Mouse (Mus musculus) heart, postnatal 0 days (tissue): ENCODE results near the gene Qrich1. TPM values are rescaled to one million over a fixed set of nuclear protein-coding genes. Genes with fewer than 3 reads are reported as not detected.

Experiments
- ATAC-seq: fragments of 200-750 bp; cut with Nextera tagmentation; 2 replicates; pipeline ENCODE4 v1.8.0; 2017; ENCODE audit warnings: low read depth, moderate number of reproducible peaks, moderate library complexity; ENCODE audit not compliant: insufficient read depth
- DNase-seq: peaks from one replicate; pipeline ENCODE4 v3.0.0-alpha.2; 2016; ENCODE audit warnings: low spot score
- H3K27ac ChIP-seq: fragments of 300-500 bp; sonication (generic); 2 replicates; pipeline ENCODE4 v1.5.1; 2014; ENCODE audit warnings: low read depth, mild to moderate bottlenecking
- H3K27me3 ChIP-seq: fragments of 300-500 bp; sonication (generic); 2 replicates; pipeline ENCODE4 v1.6.1; 2014; ENCODE audit warnings: low read length, mixed read lengths; ENCODE audit not compliant: control insufficient read depth, insufficient read depth
- H3K36me3 ChIP-seq: fragments of 300-500 bp; sonication (generic); replicated peaks from 2 replicates; pipeline ENCODE4 v1.6.1; 2014; ENCODE audit warnings: low read length, mixed read lengths; ENCODE audit not compliant: control insufficient read depth, insufficient read depth
- H3K4me1 ChIP-seq: fragments of 300-500 bp; sonication (generic); 2 replicates; pipeline ENCODE4 v1.6.1; 2014; ENCODE audit warnings: antibody characterized with exemption; ENCODE audit not compliant: control insufficient read depth, insufficient read depth
- H3K4me2 ChIP-seq: fragments of 300-500 bp; sonication (generic); 2 replicates; pipeline ENCODE4 v1.6.1; 2014; ENCODE audit warnings: low read depth, mild to moderate bottlenecking, low read length, moderate library complexity
- H3K4me3 ChIP-seq: fragments of 300-500 bp; sonication (generic); 2 replicates; pipeline ENCODE4 v1.5.1; 2014; ENCODE audit warnings: low read depth, low read length
- H3K9ac ChIP-seq: fragments of 300-500 bp; sonication (generic); replicated peaks from 2 replicates; pipeline ENCODE4 v1.6.1; 2014; ENCODE audit warnings: low read depth, low read length, mixed read lengths
- H3K9me3 ChIP-seq: fragments of 300-500 bp; sonication (generic); replicated peaks from 2 replicates; pipeline ENCODE4 v1.6.1; 2016; ENCODE audit warnings: low read length; ENCODE audit not compliant: control insufficient read depth
- CTCF ChIP-seq: IDR thresholded peaks from 2 replicates; pipeline ENCODE4 v1.5.1; 2016; ENCODE audit warnings: antibody characterized with exemption, control low read depth, low read depth
- EP300 ChIP-seq: IDR thresholded peaks from 2 replicates; pipeline ENCODE4 v1.6.1; 2016; ENCODE audit warnings: antibody characterized with exemption, low read depth
- WGBS: fragments of 180-500 bp; shearing (Covaris S2); extraction: QIAGEN DNeasy Blood & Tissue Kit; methylation state at CpG from one replicate; pipeline ENCODE4 v1.1.7; 2014; 5-methylcytosine and 5-hydroxymethylcytosine counted together
- polyA plus RNA-seq: library from polyadenylated mRNA; unstranded; fragments of >200 nt; fragmentation: Nextera tagmentation; extraction: Ambion mirVana; gene quantifications from 2 replicates; pipeline ENCODE4 v1.2.1, GENCODE M21; 2015
- total RNA-seq: library from RNA; depleted of rRNA; stranded (reverse); fragments of >200 nt; gene quantifications from 2 replicates; pipeline ENCODE4 v1.2.3, GENCODE M21; 2014; ENCODE audit warnings: low replicate concordance

Qrich1 gene
- total and polyA plus RNA-seq, 2 experiments from 2014 or later, result 55.4 to 154 TPM

DNA sequence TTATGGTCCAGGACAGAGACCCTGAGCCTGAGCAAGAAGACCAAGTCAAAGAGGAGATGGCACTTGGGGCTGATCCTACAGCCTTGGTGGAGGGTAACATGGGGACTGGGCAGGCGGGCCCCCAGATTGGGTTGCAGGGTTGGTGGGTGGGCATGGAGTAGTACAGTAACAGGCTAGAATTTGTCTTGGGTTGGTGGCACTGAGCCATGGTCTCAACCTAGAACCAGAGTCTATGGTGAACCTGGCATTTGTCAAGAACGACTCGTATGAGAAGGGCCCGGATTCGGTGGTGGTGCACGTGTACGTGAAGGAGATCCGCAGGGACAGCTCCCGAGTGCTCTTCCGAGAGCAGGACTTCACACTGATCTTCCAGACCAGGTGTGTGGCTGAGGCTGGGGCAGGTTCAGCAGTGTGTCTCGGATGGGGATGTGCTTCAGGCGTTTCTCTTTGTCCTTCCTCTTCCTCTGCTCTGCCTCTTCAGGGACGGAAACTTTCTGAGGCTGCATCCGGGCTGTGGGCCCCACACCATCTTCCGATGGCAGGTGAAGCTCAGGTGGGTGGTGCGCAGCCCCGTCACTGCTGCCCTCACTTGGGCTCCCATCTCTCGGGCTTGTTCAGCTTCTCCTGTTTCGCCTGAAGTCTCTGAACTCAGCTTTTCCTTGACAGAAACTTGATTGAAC lies 22.3 kb upstream of the Qrich1 start:
- H3K36me3 ChIP-seq, result peaks cover 81% of the 10 kb centered on the region
- no peaks in the 10 kb centered on the region for H3K9me3 ChIP-seq
- H3K4me3 ChIP-seq, result no peak overlapping the region
- no peaks in the 10 kb centered on the region for H3K27me3 ChIP-seq
- no peak for DNase-seq
- H3K9ac ChIP-seq, result no peak overlapping the region
- 92% methylated on average over 19 of the region's 19 CpGs for WGBS
- TF ChIP-seq CTCF (no peak), EP300 (no peak)
- H3K4me2 ChIP-seq, result no peak overlapping the region
- no peak overlapping the region for H3K27ac ChIP-seq
- no peak for ATAC-seq
- H3K4me1 ChIP-seq, result peaks cover 12% of the 10 kb centered on the region

GRCm38 (mm10) chr9:108494905-108495304 lies 21.7 kb upstream of the Qrich1 start:
- Histone ChIP-seq H3K36me3 (peaks cover 81% of the 10 kb centered on the region), H3K4me3 (no peak overlapping the region), H3K27me3 (no peaks in the 10 kb centered on the region), H3K4me2 (no peak overlapping the region), H3K9ac (no peak overlapping the region), H3K9me3 (no peaks in the 10 kb centered on the region), H3K4me1 (peaks cover 12% of the 10 kb centered on the region), H3K27ac (no peak overlapping the region)
- 77% methylated on average over 10 of the region's 10 CpGs for WGBS
- DNase-seq, result no peak
- ATAC-seq, result no peak
- TF ChIP-seq CTCF (no peak), EP300 (no peak)

GRCm38 (mm10) chr9:108499231-108499630 lies 17.4 kb upstream of the Qrich1 start:
- Histone ChIP-seq H3K27me3 (no peaks in the 10 kb centered on the region), H3K9me3 (no peaks in the 10 kb centered on the region), H3K4me3 (no peak overlapping the region), H3K27ac (no peak overlapping the region), H3K36me3 (peaks cover 95% of the 10 kb centered on the region), H3K4me1 (no peaks in the 10 kb centered on the region), H3K9ac (no peak overlapping the region), H3K4me2 (no peak overlapping the region)
- WGBS, result 91% methylated on average over 7 of the region's 7 CpGs
- DNase-seq (no peak), ATAC-seq (no peak)
- TF ChIP-seq EP300 (no peak), CTCF (no peak)

DNA sequence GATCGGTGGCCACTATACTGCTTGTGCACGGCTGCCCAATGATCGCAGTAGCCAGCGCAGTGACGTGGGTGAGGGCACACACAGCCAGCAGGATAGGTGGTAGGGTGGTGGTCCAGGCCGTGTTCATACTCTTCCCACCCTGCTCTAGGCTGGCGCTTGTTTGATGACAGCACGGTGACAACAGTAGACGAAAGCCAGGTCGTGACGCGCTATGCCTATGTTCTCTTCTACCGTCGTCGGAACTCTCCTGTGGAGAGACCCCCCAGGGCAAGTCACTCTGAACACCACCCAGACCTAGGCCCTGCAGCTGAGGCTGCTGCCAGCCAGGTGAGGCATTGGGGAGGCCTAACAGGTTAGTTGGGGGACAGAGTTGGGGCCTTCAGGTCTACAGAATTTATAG lies 16.7 kb upstream of the Qrich1 start:
- H3K4me3 ChIP-seq, result no peak overlapping the region
- no peak for DNase-seq
- no peaks in the 10 kb centered on the region for H3K27me3 ChIP-seq
- no peaks in the 10 kb centered on the region for H3K4me1 ChIP-seq
- no peak overlapping the region for H3K9ac ChIP-seq
- no peak overlapping the region for H3K4me2 ChIP-seq
- H3K36me3 ChIP-seq, result peaks cover 87% of the 10 kb centered on the region
- H3K27ac ChIP-seq, result no peak overlapping the region
- H3K9me3 ChIP-seq, result no peaks in the 10 kb centered on the region
- 83% methylated on average over 15 of the region's 15 CpGs for WGBS
- no peak for ATAC-seq
- TF ChIP-seq EP300 (no peak), CTCF (no peak)

GRCm38 (mm10) chr9:108506901-108507300 lies 9.7 kb upstream of the Qrich1 start:
- Histone ChIP-seq H3K27me3 (no peaks in the 10 kb centered on the region), H3K9ac (no peak overlapping the region), H3K4me2 (peak overlapping the region; percentile 94; the same call in 1 of the 2 replicates), H3K9me3 (no peaks in the 10 kb centered on the region), H3K4me3 (no peak overlapping the region; the same call in 1 of the 2 replicates), H3K36me3 (peaks cover 35% of the 10 kb centered on the region), H3K27ac (no peak overlapping the region), H3K4me1 (peaks cover 8% of the 10 kb centered on the region)
- ATAC-seq (no peak), DNase-seq (no peak)
- 85% methylated on average over 7 of the region's 7 CpGs for WGBS
- TF ChIP-seq EP300, result no peak
- TF ChIP-seq CTCF, result no peak
